Mouse (Mus musculus) colon, adult 2 months (tissue): ENCODE results near the gene Neurog1. TPM values are rescaled to one million over a fixed set of nuclear protein-coding genes. Genes with fewer than 3 reads are reported as not detected.

Experiments used
- polyA plus RNA-seq: library from polyadenylated mRNA; depleted of rRNA; stranded (reverse); fragments of >200 nt; gene quantifications from 2 replicates; pipeline ENCODE4 v1.2.3, GENCODE M21; 2012; rRNA removed

Gene Neurog1
- polyA plus RNA-seq: not detected in 2 replicates

GRCm38 (mm10) chr13:56251924-56252619 lies at the start of gene Neurog1:
Gene Neurog1, minus strand, starts transcription at chr13:56252163.

DNA sequence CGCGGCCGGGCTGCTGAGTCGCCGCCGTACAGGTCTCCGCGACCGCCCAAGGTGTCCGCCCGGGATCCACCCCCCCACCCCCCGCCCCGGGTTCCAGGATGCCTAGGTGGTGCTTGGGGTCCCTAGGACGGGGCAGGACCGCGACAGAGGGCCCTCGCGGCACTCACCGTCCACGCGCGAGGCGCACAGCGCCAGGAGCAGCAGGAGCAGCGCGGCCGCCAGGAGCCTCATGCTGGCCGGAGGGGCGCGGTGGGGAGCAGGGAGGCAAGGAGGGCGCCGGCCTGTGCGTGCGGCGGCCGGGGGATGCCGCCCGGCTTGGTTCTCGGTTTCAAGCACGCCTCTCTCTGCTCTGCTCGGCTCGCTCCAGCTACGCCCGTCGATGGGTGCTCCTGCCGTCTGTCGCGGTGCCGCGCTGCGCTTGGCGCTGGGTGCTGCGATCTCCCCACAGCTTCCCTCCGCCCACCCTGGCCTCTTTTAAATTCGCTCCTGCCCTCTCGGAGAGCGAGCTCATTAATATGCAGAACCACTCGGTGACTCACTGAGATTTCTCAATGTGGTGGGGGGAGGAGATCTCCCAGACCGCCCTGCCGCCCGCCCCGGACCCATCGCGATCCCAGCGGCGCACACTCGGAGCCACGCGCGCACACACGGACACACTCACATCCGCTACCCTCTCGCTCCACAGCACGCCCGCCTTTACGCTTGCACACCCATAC lies 44.1 kb upstream of the Neurog1 start, which contains the start of gene Cxcl14:
Cxcl14 (minus strand) TSS at position 609 of the 716 bp plus-strand sequence.

Other genes starting within 250 kb of the Neurog1 start
- 140 and 166 TPM in 2 replicates for gene H2afy, start 115.8 kb downstream of the Neurog1 start, polyA plus RNA-seq
- 4.1 and 4.2 TPM in 2 replicates for gene Tifab, start 73.3 kb downstream of the Neurog1 start, polyA plus RNA-seq
- gene Cxcl14, start 44.4 kb upstream of the Neurog1 start, polyA plus RNA-seq: 43.1 and 43.2 TPM in 2 replicates
- not detected in 2 replicates for gene Gm3045, start 174.4 kb upstream of the Neurog1 start, polyA plus RNA-seq
- gene Slc25a48, start 186.2 kb upstream of the Neurog1 start, polyA plus RNA-seq: 0.72 and 0.87 TPM in 2 replicates
- gene Il9, start 230.1 kb upstream of the Neurog1 start, polyA plus RNA-seq: not detected in 2 replicates